Mouse (Mus musculus) forebrain, embryonic 12.5 days (tissue): ENCODE data around the gene Prkce. TPM values are rescaled to one million over a fixed set of nuclear protein-coding genes. Genes with fewer than 3 reads are reported as not detected.

Source experiments
- ATAC-seq: fragments of 200-750 bp; cut with Nextera tagmentation; 2 replicates; pipeline ENCODE4 v1.8.0; 2017; ENCODE audit warnings: moderate TSS enrichment; ENCODE audit not compliant: low FRiP score
- H3K27ac ChIP-seq: fragments of 300-500 bp; sonication (generic); 2 replicates; pipeline ENCODE4 v1.5.1; 2016; ENCODE audit warnings: mild to moderate bottlenecking
- H3K27me3 ChIP-seq: fragments of 300-500 bp; sonication (generic); 2 replicates; pipeline ENCODE4 v1.6.1; 2016; ENCODE audit warnings: mild to moderate bottlenecking
- H3K36me3 ChIP-seq: fragments of 300-500 bp; sonication (generic); replicated peaks from 2 replicates; pipeline ENCODE4 v1.6.1; 2016; ENCODE audit warnings: mild to moderate bottlenecking
- H3K4me1 ChIP-seq: fragments of 300-500 bp; sonication (generic); 2 replicates; pipeline ENCODE4 v1.6.1; 2016
- H3K4me2 ChIP-seq: fragments of 300-500 bp; sonication (generic); 2 replicates; pipeline ENCODE4 v1.6.1; 2016; ENCODE audit warnings: mild to moderate bottlenecking, moderate library complexity
- H3K4me3 ChIP-seq: fragments of 300-500 bp; sonication (generic); replicated peaks from 2 replicates; pipeline ENCODE4 v1.5.1; 2016; ENCODE audit warnings: mild to moderate bottlenecking
- H3K9ac ChIP-seq: fragments of 300-500 bp; sonication (generic); 2 replicates; pipeline ENCODE4 v1.6.1; 2016; ENCODE audit warnings: mild to moderate bottlenecking
- H3K9me3 ChIP-seq: fragments of 300-500 bp; sonication (generic); 2 replicates; pipeline ENCODE4 v1.6.1; 2016
- WGBS: fragments of 180-500 bp; shearing (Covaris S2); methylation state at CpG from one replicate; pipeline ENCODE4 v1.1.7; 2016; 5-methylcytosine and 5-hydroxymethylcytosine counted together
- polyA plus RNA-seq: library from polyadenylated mRNA; unstranded; fragments of >200 nt; fragmentation: Nextera tagmentation; extraction: Ambion mirVana; gene quantifications from 2 replicates; pipeline ENCODE4 v1.2.1, GENCODE M21; 2016

Prkce gene
- polyA plus RNA-seq, 1 experiment from 2014 or later, result 6.0 TPM

DNA sequence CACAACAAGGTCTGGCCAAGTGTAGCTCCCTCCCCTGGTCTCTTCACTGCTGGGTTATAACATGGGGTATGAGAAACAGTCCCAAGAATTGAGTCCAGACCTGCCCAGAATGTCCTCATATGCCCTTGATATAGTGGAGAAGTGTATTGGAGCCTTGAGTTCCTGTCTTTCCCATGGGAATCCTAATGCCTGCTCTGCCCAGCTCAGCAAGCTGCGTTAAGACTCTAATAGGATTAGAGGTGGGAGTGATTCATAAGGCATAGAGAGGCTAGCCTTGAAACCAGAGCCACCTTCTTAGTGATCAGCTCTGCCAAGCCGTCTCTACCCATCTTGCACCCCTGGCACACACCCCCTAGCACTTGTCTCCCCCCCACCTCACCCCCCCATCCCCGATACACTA is 455.3 kb downstream of the Prkce start:
- no peaks in the 10 kb centered on the region for H3K27me3 ChIP-seq
- ATAC-seq, result no peak
- H3K36me3 ChIP-seq, result no peaks in the 10 kb centered on the region
- H3K4me3 ChIP-seq, result no peak overlapping the region
- 39% methylated on average over 3 of the region's 3 CpGs for WGBS
- H3K4me1 ChIP-seq, result no peaks in the 10 kb centered on the region; the same call in 1 of the 2 replicates
- H3K27ac ChIP-seq, result no peak overlapping the region
- H3K9ac ChIP-seq, result no peak overlapping the region
- no peak overlapping the region for H3K4me2 ChIP-seq
- H3K9me3 ChIP-seq, result no peaks in the 10 kb centered on the region

DNA sequence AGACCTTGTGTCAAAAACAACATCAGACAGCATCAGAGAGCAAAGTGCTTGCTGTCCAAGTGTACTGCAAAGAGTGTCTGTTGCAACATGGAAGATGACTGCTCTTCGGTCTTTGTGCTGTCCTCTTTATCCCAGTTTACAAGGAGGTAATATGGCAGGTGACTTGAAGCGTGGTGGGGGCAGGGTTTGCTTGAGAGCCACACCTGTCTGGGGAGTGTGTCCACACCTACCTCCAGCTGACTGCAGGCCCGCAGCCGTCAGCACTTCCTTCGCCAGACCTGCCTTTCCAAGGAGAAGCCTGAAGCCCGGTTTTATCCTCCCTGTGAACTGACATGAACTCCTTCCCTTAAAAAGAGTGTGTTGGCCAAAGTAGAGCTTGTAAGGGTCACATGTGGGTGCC is 458.9 kb downstream of the Prkce start:
- 83% methylated on average over 6 of the region's 6 CpGs for WGBS
- Histone ChIP-seq H3K27me3 (no peaks in the 10 kb centered on the region), H3K4me2 (no peak overlapping the region), H3K4me3 (no peak overlapping the region), H3K9ac (no peak overlapping the region), H3K36me3 (no peaks in the 10 kb centered on the region), H3K9me3 (no peaks in the 10 kb centered on the region), H3K4me1 (no peaks in the 10 kb centered on the region; the same call in 1 of the 2 replicates), H3K27ac (no peak overlapping the region)
- no peak for ATAC-seq

DNA sequence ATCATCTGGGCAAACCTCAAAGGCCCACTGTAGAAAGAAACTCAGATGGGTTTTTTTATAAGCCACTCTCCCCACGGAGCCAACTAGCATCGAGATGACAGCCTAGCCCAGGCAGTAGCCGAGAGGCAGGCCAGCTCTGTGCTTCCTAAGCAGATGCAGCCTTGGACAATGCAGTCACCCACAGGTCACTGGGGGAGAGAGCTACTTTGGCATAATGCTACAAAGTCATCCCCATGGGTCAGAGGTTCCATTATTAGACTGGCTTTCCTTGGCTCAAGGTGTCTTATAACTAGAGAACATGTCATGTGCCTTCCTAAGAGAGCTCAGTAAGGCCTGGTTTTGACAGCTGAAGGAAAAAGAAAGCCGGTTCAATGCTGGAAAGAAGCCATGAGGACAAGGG is 465.5 kb downstream of the Prkce start:
- Histone ChIP-seq H3K27ac (no peak overlapping the region), H3K27me3 (no peaks in the 10 kb centered on the region), H3K9ac (no peak overlapping the region), H3K4me2 (no peak overlapping the region), H3K36me3 (no peaks in the 10 kb centered on the region), H3K4me1 (no peaks in the 10 kb centered on the region), H3K4me3 (no peak overlapping the region), H3K9me3 (no peaks in the 10 kb centered on the region)
- 88% methylated on average over 4 of the region's 4 CpGs for WGBS
- no peak for ATAC-seq

DNA sequence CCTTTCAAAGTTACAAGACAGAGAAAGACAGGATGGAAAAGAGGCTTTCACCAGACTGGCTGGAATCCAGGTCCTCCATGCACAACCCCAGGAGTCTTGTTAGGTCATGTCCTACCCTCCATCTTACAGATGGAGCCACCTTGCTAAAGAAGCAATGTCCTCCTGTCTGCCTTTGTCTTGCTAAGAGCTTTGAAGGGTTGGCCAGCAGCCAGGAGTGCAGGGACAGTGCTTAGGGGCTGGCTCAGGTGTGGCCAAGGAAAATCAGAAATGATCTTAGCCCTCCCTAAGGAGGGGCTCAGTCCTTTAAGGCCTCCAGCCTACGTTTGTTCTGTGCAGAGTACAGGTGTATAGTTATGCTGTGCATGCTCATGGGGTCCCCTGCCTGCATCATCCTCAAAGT is 469.7 kb downstream of the Prkce start:
- Histone ChIP-seq H3K9me3 (no peaks in the 10 kb centered on the region), H3K27me3 (no peaks in the 10 kb centered on the region), H3K36me3 (no peaks in the 10 kb centered on the region), H3K4me3 (no peak overlapping the region), H3K4me2 (no peak overlapping the region), H3K4me1 (no peaks in the 10 kb centered on the region), H3K27ac (no peak overlapping the region), H3K9ac (no peak overlapping the region)
- 78% methylated on average over 1 of the region's 1 CpGs for WGBS
- no peak for ATAC-seq

DNA sequence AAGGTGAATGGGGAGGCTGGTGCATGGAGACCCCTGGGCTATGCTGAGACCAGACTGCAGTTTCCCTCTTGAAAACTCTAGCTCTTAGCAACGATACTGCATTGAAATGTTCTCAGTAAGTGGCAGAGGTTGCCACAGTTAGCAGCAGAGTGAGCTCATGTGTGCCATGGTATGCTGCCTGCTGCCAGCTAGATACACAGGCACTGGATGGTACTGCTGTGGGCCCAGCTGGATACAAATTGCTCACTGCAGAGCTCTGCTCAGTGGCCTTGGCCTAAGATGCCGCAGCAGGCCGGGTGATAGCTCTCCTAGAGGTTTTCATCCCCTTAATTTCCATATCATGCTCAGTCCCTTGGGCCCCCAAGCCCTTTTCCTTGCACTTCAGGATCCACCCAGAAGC is 471.7 kb downstream of the Prkce start:
- H3K4me3 ChIP-seq, result no peak overlapping the region
- no peaks in the 10 kb centered on the region for H3K36me3 ChIP-seq
- H3K27ac ChIP-seq, result no peak overlapping the region
- WGBS, result 89% methylated on average over 3 of the region's 3 CpGs
- H3K9ac ChIP-seq, result no peak overlapping the region
- H3K9me3 ChIP-seq, result no peaks in the 10 kb centered on the region
- no peaks in the 10 kb centered on the region for H3K27me3 ChIP-seq
- no peak for ATAC-seq
- no peaks in the 10 kb centered on the region for H3K4me1 ChIP-seq
- H3K4me2 ChIP-seq, result no peak overlapping the region

DNA sequence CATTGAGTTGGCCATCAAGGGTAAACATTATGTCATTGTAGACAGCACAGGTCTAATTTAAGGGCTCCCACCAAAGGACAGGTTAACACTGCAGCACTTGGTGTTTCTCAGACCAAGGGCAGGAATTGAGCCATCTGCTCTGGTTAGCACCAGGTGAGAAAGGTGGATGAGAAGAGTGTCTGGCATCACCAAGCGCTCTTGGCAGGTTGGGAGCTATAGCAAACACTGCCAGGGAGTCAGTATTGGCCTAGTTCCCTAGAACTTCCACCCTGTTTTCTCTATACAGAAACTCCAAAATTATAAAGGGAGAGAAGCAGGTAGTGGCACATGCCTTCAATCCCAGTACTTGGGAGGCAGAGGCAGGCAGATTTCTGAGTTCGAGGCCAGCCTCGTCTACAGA is 479.6 kb downstream of the Prkce start:
- Histone ChIP-seq H3K4me2 (no peak overlapping the region), H3K9me3 (no peaks in the 10 kb centered on the region), H3K4me3 (no peak overlapping the region), H3K36me3 (no peaks in the 10 kb centered on the region), H3K27me3 (no peaks in the 10 kb centered on the region), H3K4me1 (no peaks in the 10 kb centered on the region), H3K9ac (no peak overlapping the region), H3K27ac (no peak overlapping the region)
- WGBS, result 98% methylated on average over 3 of the region's 3 CpGs
- no peak for ATAC-seq

DNA sequence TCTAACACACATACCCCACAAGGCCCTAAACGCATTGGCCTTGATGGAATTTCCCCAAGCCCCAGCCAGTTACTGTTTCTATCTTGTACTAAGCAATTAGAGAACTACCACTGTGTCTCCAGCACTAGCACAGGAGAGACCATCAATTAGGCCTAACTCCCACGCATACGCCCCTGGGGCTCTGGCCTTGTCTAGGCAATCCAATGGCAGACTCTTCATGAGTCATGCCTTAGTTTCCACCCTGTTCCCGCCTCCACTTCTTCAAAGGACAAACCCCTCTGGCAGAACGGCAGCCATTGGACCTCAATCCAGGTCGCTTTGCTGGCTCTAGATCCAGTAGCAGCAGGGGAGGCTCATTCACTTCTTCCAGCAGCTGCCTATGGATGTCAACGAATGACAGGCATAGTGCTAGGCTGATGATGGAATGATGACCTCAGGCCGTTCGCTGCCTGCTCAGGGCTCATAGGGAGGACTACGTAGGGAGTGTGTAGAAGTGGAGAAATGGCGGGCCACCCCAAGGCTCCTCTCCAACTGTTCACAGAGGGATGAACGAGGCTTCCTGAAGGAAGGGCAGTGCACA is 481.4 kb downstream of the Prkce start:
- H3K4me3 ChIP-seq, result no peak overlapping the region
- H3K27me3 ChIP-seq, result no peaks in the 10 kb centered on the region
- no peak overlapping the region for H3K27ac ChIP-seq
- H3K9ac ChIP-seq, result no peak overlapping the region
- no peaks in the 10 kb centered on the region for H3K9me3 ChIP-seq
- 88% methylated on average over 12 of the region's 12 CpGs for WGBS
- H3K36me3 ChIP-seq, result no peaks in the 10 kb centered on the region
- H3K4me1 ChIP-seq, result no peaks in the 10 kb centered on the region
- ATAC-seq, result no peak
- no peak overlapping the region for H3K4me2 ChIP-seq

DNA sequence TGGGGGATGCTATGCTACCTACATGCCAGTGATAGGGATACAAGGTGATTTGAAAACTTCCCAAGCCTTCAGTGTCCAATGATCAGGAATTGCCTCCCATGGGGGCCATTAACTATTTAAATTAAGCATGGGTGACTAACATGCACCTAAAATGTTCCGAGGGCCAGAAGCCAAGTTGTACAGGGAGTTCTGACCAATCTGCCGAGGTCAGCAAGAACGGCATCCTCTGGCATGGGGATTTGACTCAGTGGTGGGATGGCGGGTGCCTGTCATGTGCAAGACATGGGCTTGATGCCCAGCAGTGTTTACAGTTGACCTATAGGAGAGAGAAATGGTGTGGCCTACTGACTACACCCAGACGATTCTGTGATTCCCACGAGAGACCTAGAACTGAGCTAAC is 482.7 kb downstream of the Prkce start:
- no peak for ATAC-seq
- H3K4me3 ChIP-seq, result no peak overlapping the region
- no peaks in the 10 kb centered on the region for H3K27me3 ChIP-seq
- H3K9ac ChIP-seq, result no peak overlapping the region
- H3K27ac ChIP-seq, result no peak overlapping the region
- H3K4me1 ChIP-seq, result no peaks in the 10 kb centered on the region
- H3K36me3 ChIP-seq, result no peaks in the 10 kb centered on the region
- no peak overlapping the region for H3K4me2 ChIP-seq
- 95% methylated on average over 6 of the region's 6 CpGs for WGBS
- H3K9me3 ChIP-seq, result no peaks in the 10 kb centered on the region

DNA sequence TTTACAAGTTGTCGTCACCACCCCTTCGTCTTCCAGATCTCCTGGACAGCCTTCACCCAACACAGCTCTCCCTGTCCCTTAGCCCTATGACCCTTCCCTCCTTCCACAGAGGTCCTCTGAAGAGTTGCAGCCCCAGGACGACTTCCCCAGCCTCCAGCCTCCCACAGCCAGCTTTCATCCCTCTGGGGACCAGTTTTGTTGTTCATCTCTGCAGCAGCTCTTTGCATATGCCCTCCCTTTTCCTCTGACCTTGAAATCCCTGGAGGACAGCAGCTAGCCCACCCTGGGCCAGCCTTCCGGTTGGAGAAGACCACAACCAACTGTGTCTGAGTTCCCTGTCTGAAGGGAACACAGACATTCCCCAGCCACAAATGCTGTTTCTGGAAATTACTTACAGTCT is 483.5 kb downstream of the Prkce start:
- Histone ChIP-seq H3K9me3 (no peaks in the 10 kb centered on the region), H3K4me1 (no peaks in the 10 kb centered on the region), H3K27me3 (no peaks in the 10 kb centered on the region), H3K27ac (no peak overlapping the region), H3K4me2 (no peak overlapping the region), H3K9ac (no peak overlapping the region), H3K36me3 (no peaks in the 10 kb centered on the region), H3K4me3 (no peak overlapping the region)
- no peak for ATAC-seq
- WGBS, result 81% methylated on average over 4 of the region's 4 CpGs

DNA sequence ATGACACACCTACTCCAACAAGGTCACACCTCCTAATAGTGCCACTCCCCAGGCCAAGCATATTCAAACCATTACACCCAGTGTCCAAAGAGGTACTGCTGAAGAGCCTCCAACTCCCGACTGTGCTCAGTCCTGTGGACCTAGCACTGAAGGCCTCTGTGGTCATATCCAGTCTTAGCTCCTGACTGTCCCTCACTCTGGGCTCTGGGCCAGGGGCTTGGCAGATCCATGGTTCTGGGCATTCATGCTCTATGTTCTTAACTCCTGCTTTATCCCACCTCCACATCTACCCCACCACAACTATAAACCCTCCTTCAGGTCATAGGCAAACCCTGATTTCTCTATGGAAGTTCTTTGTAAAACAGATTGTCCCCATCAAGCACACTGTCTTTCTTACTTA is 485.2 kb downstream of the Prkce start:
- Histone ChIP-seq H3K4me3 (no peak overlapping the region), H3K36me3 (no peaks in the 10 kb centered on the region), H3K4me2 (no peak overlapping the region), H3K27me3 (no peaks in the 10 kb centered on the region), H3K4me1 (no peaks in the 10 kb centered on the region), H3K9me3 (no peaks in the 10 kb centered on the region), H3K9ac (no peak overlapping the region), H3K27ac (no peak overlapping the region)
- 86% methylated on average over 1 of the region's 1 CpGs for WGBS
- no peak for ATAC-seq

DNA sequence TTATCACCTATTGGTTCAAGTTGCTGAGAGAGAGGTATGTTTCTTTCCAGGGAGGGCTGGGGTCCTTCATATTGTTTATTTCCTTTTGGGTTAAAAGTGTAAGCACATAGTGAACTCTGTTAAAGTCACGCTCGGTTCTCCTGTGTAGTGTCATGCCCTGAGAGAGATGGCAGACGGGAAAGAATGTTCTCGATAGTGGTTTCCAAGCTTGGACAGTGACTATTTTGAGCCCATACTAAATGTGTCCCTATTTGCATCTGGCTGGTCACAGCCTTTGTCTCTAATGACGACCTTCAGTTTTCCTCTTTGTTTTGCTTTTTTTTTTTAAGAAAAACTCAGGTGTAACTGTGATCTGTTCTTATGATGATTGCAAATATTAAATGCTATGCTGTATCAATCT is 488.8 kb downstream of the Prkce start:
- H3K27me3 ChIP-seq, result no peaks in the 10 kb centered on the region
- H3K36me3 ChIP-seq, result no peaks in the 10 kb centered on the region
- no peak overlapping the region for H3K4me2 ChIP-seq
- WGBS, result 87% methylated on average over 5 of the region's 5 CpGs
- no peak overlapping the region for H3K27ac ChIP-seq
- H3K4me1 ChIP-seq, result no peaks in the 10 kb centered on the region
- ATAC-seq, result no peak
- no peaks in the 10 kb centered on the region for H3K9me3 ChIP-seq
- no peak overlapping the region for H3K4me3 ChIP-seq
- H3K9ac ChIP-seq, result no peak overlapping the region

DNA sequence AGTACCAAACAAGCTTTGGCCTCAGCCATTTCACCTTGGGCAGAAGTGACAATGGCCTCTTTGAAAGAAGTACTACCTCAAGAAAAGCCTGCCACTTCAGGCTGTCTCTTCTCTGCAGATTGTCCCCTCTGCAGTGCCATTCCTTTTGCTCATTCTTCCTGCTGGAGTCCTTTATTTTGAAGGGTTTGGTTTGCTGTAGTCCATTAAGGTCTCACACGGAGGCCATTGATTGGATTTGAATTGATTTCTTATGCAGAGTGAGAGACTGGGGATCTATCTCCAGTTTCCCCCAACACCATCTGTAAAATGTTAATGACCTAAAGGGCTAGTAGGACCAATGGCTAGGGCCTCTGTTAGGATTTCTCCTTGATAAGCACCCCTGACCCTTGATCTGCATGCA is 494.7 kb downstream of the Prkce start:
- Histone ChIP-seq H3K27ac (no peak overlapping the region), H3K9me3 (no peaks in the 10 kb centered on the region), H3K4me2 (no peak overlapping the region), H3K4me1 (no peaks in the 10 kb centered on the region), H3K4me3 (no peak overlapping the region), H3K9ac (no peak overlapping the region), H3K27me3 (no peaks in the 10 kb centered on the region), H3K36me3 (no peaks in the 10 kb centered on the region)
- WGBS, result 29% methylated on average over 1 of the region's 1 CpGs
- ATAC-seq, result no peak

DNA sequence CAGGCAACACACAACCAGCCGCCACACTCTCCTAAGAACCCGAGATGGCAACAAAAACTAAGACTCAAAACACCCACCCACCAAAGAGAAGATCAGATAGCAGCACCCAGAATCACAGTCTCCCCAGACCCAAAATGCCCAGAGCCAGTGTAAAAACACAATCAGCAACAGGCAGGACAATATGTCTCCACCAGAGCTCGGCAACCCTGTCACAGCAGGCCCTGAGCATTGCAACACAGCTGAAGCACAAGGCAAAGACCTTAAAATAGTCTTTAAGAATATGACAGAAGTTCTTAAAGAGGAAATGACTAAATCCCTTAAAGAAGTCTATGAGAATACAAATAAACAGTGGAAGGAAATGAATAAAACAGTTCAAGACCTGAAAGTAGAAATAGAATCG is 495.9 kb downstream of the Prkce start:
- 86% methylated on average over 4 of the region's 4 CpGs for WGBS
- H3K27me3 ChIP-seq, result no peaks in the 10 kb centered on the region

More for the DNA sequence above, 495.9 kb downstream of the Prkce start:
- Histone ChIP-seq H3K27ac (no peak overlapping the region), H3K9me3 (no peaks in the 10 kb centered on the region), H3K36me3 (no peaks in the 10 kb centered on the region), H3K9ac (no peak overlapping the region), H3K4me2 (no peak overlapping the region), H3K4me1 (no peaks in the 10 kb centered on the region), H3K4me3 (no peak overlapping the region)
- no peak for ATAC-seq
